Mouse (Mus musculus): Measurements from ENCODE around the gene Zmynd15.
"Not testable (repeated sequence)": the region's sequence is repeated elsewhere in the genome, so short reads cannot be mapped to it uniquely, and the experiment has no call there.

Gene Zmynd15

GRCm38 (mm10) chr11:70458688-70459600 is at the start of gene Zmynd15:
Zmynd15 (plus strand) TSS chr11:70459433.
- in situ Hi-C loops (cut with MboI; ENCODE audit: low sequenced_read_pairs) = no loop called here

GRCm38 (mm10) chr11:70409594-70410296 is 49.5 kb upstream of the Zmynd15 start, which contains the start of gene Pelp1:
Pelp1 (minus strand) TSS chr11:70410031.
- in situ Hi-C loops (cut with MboI; ENCODE audit: low sequenced_read_pairs) = loop anchor here (10.0 kb wide), 1 partner anchor 195 kb away; no protein-coding TSS in a partner anchor

GRCm38 (mm10) chr11:70410297-70410643 is 49.0 kb upstream of the Zmynd15 start:
- in situ Hi-C loops (cut with MboI; ENCODE audit: low sequenced_read_pairs) = loop anchor here (10.0 kb wide), 1 partner anchor 195 kb away; no protein-coding TSS in a partner anchor

GRCm38 (mm10) chr11:70412591-70412990 is 46.6 kb upstream of the Zmynd15 start:
- in situ Hi-C loops (cut with MboI; ENCODE audit: low sequenced_read_pairs) = loop anchor here (10.0 kb wide), 1 partner anchor 192 kb away; no protein-coding TSS in a partner anchor

- in situ Hi-C loops (cut with MboI; ENCODE audit: low sequenced_read_pairs) = loop anchor here (10.0 kb wide), 1 partner anchor 191 kb away; no protein-coding TSS in a partner anchor
Measured at GRCm38 (mm10) chr11:70413961-70414360, 45.3 kb upstream of the Zmynd15 start.

GRCm38 (mm10) chr11:70418199-70418598 is 41.0 kb upstream of the Zmynd15 start:
- in situ Hi-C loops (cut with MboI; ENCODE audit: low sequenced_read_pairs) = loop anchor here (10.0 kb wide), 1 partner anchor 187 kb away; no protein-coding TSS in a partner anchor

GRCm38 (mm10) chr11:70419486-70419885 is 39.7 kb upstream of the Zmynd15 start:
- in situ Hi-C loops (cut with MboI; ENCODE audit: low sequenced_read_pairs) = loop anchor here (10.0 kb wide), 1 partner anchor 185 kb away; no protein-coding TSS in a partner anchor

GRCm38 (mm10) chr11:70426598-70426997 is 32.6 kb upstream of the Zmynd15 start:
- in situ Hi-C loops (cut with MboI; ENCODE audit: low sequenced_read_pairs) = not testable (repeated sequence)

- in situ Hi-C loops (cut with MboI; ENCODE audit: low sequenced_read_pairs) = loop anchor here (5.0 kb wide), 1 partner anchor 76 kb away; the partner anchor contains the start of gene Tm4sf5
Measured at GRCm38 (mm10) chr11:70431574-70431973, 27.7 kb upstream of the Zmynd15 start.

GRCm38 (mm10) chr11:70432048-70432894 is 27.0 kb upstream of the Zmynd15 start, which contains the start of gene Arrb2:
Arrb2 (plus strand) TSS chr11:70432635.
- in situ Hi-C loops (cut with MboI; ENCODE audit: low sequenced_read_pairs) = loop anchor here (5.0 kb wide), 1 partner anchor 75 kb away; the partner anchor contains the start of gene Tm4sf5

GRCm38 (mm10) chr11:70432895-70433568 is 26.2 kb upstream of the Zmynd15 start:
- in situ Hi-C loops (cut with MboI; ENCODE audit: low sequenced_read_pairs) = loop anchor here (5.0 kb wide), 1 partner anchor 74 kb away; the partner anchor contains the start of gene Tm4sf5

GRCm38 (mm10) chr11:70433569-70433943 is 25.7 kb upstream of the Zmynd15 start:
- in situ Hi-C loops (cut with MboI; ENCODE audit: low sequenced_read_pairs) = loop anchor here (5.0 kb wide), 1 partner anchor 74 kb away; the partner anchor contains the start of gene Tm4sf5

GRCm38 (mm10) chr11:70433951-70434350 is 25.3 kb upstream of the Zmynd15 start:
- in situ Hi-C loops (cut with MboI; ENCODE audit: low sequenced_read_pairs) = loop anchor here (5.0 kb wide), 1 partner anchor 73 kb away; the partner anchor contains the start of gene Tm4sf5

GRCm38 (mm10) chr11:70435476-70435875 is 23.8 kb upstream of the Zmynd15 start:
- in situ Hi-C loops (cut with MboI; ENCODE audit: low sequenced_read_pairs) = no loop called here

- in situ Hi-C loops (cut with MboI; ENCODE audit: low sequenced_read_pairs) = no loop called here
Measured at GRCm38 (mm10) chr11:70437426-70437825, 21.8 kb upstream of the Zmynd15 start.

GRCm38 (mm10) chr11:70438728-70439374 is 20.4 kb upstream of the Zmynd15 start:
- in situ Hi-C loops (cut with MboI; ENCODE audit: low sequenced_read_pairs) = no loop called here

GRCm38 (mm10) chr11:70440637-70441036 is 18.6 kb upstream of the Zmynd15 start:
- in situ Hi-C loops (cut with MboI; ENCODE audit: low sequenced_read_pairs) = no loop called here

- in situ Hi-C loops (cut with MboI; ENCODE audit: low sequenced_read_pairs) = no loop called here
Measured at GRCm38 (mm10) chr11:70441882-70442281, 17.4 kb upstream of the Zmynd15 start.

GRCm38 (mm10) chr11:70443964-70444363 is 15.3 kb upstream of the Zmynd15 start:
- in situ Hi-C loops (cut with MboI; ENCODE audit: low sequenced_read_pairs) = no loop called here

All from CH12F3 (cell line).